Mouse (Mus musculus): ENCODE results near the gene Gm44502.

Gene Gm44502

DNA sequence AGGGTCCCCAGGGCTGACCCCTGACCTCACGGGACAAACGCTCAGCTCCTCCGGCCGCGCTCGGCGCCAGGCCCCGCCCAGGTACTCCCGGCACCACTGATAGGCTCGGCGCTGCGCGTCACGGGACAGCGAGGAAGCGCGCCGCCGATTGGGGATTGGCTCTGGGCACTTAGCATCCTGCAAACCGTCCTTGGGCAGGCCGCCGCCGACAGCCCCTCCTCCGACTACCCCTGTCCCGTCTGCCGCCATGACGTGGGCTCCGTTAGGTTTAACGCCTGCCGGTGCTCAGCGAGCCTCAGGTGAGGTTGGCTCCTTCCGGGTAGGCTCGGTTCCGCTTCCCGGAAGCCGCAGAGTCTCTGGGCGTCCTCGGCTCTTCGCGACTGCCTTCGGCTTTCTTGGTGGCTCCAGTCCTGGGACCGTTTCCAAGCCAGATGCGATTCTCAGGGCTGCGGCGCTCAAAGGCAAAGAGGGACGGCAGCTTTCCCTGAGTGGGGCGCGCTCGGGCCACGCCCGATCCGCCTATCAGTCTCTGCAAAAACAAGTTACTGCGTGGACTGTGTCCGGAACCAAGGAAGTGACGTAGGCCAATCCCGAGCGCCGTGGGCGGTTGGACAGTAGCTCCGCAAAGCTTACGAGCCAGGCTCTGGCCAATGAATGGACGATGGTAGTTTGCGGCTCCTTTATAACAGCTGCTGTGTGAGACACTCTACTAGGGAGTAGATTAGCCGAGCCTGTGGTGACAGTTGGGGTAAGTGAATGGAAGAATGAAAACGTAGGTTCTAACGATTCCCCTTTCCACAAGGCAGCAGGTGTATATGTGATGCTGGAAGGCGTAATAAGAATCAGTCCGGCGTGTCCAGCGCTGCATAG is at the start of gene Gm44502, which contains the start of the genes C730034F03Rik and Chkb:
TSS of gene Gm44502 (minus strand) at position 345 of the 870 bp plus-strand sequence.
TSS of gene C730034F03Rik (plus strand) at position 238 of the 870 bp plus-strand sequence.
TSS of gene Chkb (minus strand) at position 557 of the 870 bp plus-strand sequence.
- DNase-seq (ENCODE audit: low read depth, low spot score): peak; percentile 94

DNA sequence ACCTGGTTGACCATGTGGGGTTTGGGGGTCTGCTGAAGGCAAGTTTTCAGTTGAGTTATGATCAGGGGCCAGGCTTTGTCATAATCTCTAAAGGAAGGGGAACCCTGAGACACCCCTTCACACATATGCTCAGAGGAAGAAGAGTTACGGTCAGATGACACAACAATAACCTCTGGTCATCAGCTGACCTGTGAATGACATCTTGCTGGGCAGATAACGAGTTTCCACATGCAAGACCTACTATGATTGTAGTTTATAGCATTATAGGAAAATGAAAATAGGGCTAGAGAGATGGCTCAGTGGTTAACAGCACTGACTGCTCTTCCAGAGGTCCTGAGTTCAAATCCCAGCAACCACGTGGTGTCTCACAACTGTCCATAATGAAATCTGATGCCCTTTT is 49.1 kb upstream of the Gm44502 start:
- no peak for DNase-seq (ENCODE audit: low read depth, low spot score)

DNA sequence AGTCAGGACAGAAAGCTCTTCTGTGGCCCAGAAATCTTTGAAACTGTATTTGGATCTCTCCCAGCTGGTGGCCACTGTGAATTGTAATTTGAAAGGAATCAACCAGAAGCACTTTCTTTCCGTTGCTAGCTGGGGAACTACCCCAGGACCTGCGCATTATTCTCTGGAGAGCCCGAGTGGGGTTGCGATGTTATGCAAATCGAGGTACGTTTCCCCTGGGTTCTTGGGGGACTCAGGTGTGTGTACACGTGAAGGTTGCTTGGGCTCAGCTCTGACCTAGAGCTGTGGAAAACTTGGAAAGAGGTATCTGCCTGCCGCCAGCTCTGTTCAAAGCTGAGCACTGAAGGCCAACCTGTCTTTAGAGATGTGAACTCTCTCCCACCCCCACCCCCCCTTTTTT is 48.3 kb upstream of the Gm44502 start:
- no peak for DNase-seq (ENCODE audit: low read depth, low spot score)

DNA sequence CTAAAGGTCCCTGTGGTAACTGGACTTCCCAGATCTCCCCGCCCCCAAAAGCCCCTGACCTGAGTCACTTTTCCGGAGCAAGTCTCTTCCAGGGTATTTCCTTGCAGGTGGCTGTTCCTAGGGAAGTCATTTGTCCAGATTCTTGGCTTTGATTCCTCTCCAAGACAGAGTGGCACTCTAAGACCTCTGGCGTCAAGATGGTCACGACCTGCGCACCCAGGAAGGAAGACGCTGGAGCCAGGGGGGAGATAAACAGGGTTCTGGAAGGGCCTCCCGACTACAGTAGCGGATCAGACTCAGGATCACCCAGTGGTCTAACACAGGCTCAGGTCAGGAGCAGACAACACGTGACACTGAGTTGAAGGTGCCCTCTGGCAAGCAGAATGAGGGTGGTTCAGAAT is 47.6 kb upstream of the Gm44502 start, which contains the start of gene Arsa:
TSS of gene Arsa (minus strand) at position 335 of the 401 bp plus-strand sequence.
- DNase-seq (ENCODE audit: low read depth, low spot score): no peak

DNA sequence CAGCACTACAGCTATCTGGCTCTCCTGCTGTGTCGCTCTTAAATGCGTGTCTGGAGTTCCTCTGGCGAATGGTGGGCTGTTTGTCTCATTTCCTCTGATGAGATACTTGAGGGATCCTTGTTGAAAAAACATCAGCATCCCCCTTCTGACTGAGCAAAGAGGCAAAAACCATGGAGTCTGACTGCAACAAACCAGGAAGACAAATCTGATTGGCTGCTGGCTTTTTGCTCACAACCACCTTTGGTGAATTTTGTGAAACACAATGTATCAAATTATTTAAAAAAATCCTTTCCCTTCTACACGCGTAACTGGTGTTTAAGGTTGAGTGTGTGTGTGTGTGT is 46.9 kb upstream of the Gm44502 start:
- DNase-seq (ENCODE audit: low read depth, low spot score): no peak

- DNase-seq (ENCODE audit: low read depth, low spot score): peak; percentile 89
Observed at GRCm38 (mm10) chr15:89475611-89476474, 46.3 kb upstream of the Gm44502 start.

DNA sequence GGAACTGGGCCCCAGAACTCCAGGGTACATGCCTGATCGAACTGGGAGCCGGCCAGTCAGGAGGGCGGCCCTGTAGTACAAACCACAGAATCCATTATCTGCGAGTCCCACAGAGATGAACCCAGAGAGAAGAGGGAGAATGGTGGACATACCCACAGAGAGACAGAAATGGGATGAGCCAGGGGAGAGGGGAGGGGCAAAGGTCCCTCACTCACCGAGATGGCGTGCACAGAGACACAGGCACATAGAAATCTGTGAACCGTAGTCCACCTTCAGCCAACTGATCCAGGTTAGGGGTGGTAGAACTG is 45.8 kb upstream of the Gm44502 start:
- DNase-seq (ENCODE audit: low read depth, low spot score): no peak

DNA sequence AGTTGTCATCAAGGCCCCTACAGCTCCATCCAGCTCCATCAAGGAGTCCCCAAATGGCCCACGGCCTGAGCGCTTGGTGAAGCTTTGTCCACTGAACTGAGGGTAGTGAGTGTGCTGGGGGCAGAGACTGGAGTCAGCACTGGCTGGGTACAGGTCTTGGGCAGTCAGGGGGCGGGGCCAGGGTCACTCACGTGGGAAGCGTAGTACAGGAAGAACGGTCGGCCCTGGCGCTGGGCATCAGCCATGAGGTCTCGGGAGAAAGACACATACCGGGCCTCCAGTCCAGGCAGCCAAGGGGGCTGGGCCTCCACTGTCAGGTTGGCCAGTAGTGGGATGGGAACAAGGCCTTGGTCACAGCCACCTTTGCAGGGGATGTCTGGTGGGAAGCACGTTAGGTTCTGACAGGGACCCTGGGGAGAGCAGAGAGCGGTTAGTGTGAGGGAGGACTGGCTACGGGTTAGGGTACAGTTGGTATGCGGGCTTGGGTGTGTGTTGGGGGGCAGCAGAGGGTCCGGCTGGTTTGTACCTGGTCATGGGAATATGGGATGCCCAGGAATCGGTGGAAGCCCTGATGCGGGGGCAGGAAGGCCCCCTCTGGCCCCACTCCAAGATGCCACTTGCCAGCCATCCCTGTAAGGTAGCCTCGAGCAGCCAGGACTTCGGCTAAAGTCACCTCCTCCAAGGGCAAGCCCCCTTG is 45.2 kb upstream of the Gm44502 start:
- no peak for DNase-seq (ENCODE audit: low read depth, low spot score)

- DNase-seq (ENCODE audit: low read depth, low spot score): no peak
Observed at GRCm38 (mm10) chr15:89473921-89474320, 44.4 kb upstream of the Gm44502 start.

- DNase-seq (ENCODE audit: low read depth, low spot score): no peak
Observed at GRCm38 (mm10) chr15:89473370-89473769, 43.9 kb upstream of the Gm44502 start.

DNA sequence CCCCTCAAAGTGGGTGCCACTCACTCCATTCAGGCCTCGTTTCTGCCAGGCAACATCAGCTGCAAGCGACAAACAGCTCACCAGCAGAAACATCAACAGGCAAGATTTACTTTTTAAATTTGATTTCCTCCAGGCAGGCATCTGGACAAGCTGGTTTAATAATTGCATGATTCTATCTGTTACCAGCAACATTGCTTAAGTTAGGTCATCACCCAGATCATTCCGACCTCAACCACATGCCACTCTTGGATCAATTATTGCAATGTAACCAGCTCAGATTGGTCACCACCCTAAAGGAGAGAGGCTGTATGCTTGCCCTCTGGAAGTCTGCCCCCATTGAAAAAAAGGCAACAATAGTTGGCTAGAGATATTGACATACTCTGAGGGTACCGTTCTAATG is 42.0 kb upstream of the Gm44502 start:
- DNase-seq (ENCODE audit: low read depth, low spot score): no peak

DNA sequence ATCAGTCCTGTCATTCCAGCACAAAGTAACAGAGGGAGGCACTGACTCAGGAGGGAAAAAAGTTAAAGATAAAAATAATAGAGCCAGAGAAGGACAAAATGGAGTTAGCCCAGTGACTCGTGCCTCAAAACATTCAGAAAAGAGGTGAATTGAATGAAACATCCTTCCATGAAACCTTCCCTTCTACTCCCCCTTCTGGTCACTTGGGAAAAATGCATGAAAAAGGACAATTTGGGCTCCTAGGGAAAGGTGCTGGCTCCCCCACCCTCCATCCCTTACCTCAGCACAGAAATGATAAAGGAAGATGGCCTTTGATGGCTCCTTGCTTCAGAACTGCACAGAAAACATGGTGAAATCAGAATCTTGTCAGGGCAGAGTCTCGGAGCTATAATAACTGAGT is 39.1 kb upstream of the Gm44502 start:
- DNase-seq (ENCODE audit: low read depth, low spot score): no peak

DNA sequence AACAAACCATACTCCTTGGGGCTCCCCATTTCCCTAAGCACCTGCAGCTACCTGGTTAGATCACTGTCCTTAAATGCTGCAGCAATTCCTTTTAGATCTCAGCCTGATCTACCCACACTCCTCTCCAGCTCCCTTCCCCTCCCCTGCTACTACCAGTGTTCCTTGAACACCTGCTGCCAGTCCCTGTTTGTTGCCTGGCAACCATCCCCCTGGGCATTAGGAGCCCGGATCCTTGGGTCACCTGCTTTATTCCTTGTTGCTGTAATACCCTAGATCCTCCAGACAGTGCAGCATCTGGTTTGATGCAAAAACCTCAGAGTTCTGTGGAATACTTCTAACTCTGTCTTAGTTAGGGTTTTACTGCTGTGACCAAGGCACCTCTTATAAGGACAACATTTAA is 35.6 kb upstream of the Gm44502 start:
- DNase-seq (ENCODE audit: low read depth, low spot score): no peak

DNA sequence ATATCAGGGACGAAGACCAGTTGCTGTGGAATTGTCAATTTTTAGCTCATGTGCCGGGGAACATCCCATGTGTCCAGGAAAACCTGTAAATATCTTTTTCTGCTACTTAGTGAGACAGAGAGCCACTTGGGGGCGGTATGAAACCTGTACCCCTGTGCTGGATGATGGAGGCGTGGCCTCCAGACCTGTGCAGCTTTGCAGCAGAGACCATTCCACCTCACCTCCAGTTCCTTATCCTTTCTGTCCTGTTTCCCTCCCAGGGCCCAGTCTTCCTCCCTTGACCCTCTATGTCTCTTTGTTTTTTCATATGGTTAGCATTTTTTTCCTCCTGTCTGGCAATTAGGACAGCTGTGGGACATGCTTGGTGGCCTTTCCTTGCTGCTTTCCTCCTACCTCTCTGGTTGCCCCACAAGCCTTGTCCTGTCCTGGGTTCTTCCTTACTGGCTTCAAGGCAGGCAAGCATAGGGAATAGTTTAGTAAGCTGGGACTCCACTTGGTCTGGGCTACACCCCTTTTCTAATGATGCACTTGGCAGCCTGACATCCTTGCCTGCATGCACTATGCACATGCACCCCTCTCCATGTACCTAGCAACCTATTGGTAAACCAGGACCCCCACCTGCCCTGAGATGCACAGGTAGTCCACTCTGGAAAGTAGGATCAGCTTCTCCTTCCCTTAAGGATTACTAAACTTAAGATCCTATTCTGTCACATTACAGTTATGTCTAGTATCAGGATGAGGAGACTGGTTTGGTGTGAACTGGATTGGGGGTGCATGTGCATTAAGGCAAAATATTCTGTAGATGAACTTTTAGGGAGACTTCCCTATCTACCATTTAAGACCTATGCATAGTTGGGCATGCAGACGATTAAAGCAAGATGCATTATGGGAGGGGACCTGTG is 34.1 kb upstream of the Gm44502 start:
- no peak for DNase-seq (ENCODE audit: low read depth, low spot score)

DNA sequence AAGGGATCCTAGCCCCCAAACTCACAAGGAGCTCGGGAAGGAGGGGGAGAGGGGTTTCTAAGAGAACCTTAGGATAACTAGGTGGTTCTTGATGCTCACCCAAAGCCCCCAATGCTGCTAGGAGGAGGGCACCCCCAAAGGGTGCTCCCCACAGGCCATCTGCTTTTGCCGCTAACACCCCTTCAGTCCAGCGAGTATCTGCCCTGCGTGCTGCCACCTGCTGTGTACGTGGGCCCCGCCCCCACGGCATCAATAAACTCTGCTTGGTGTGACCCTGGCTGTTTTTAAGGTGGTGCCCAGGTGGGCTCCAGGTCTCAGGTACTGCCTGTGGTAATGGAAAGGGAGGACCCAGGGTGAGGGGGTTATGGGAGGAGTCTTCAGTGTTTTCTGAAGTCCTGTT is 32.7 kb upstream of the Gm44502 start:
- no peak for DNase-seq (ENCODE audit: low read depth, low spot score)

DNA sequence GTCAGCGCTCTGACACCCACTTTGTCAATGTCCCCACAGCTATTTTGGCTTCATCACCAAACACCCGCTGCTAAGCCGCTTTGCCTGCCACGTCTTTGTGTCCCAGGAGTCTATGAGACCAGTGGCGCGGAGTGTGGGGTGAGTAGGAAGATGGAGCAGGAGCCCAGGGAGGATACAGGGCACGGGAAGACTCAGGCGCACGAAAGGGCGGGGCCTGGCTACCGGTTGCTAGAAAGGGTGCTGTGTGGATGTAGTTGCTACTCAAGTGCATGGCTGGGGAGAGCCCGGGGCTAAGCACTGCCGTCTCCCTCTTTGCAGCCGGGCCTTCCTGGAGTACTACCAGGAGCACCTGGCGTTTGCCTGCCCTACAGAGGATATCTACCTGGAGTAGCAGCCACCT is 31.8 kb upstream of the Gm44502 start:
- DNase-seq (ENCODE audit: low read depth, low spot score): no peak

- DNase-seq (ENCODE audit: low read depth, low spot score): no peak
Observed at GRCm38 (mm10) chr15:89460298-89460697, 30.8 kb upstream of the Gm44502 start.

DNA sequence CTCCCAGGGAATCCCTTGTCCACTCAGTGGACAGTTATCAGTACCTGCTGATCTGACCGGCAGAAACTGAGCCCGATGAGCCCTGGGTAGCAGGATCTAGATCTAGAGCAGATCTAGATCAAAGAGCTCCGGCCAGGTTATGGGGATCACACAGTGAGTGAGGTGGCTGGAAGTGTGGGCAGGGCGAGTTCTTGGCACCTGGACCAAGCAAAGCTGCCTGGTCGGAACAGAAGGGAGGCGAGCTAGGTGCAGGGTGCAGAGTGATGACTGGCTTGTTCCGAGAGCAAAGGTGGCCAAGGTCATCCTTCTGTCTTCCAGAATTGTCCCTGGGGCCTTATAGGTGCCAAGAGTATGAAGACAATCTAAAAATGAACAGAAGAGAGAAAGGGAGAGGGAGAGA is 30.3 kb upstream of the Gm44502 start:
- no peak for DNase-seq (ENCODE audit: low read depth, low spot score)

DNA sequence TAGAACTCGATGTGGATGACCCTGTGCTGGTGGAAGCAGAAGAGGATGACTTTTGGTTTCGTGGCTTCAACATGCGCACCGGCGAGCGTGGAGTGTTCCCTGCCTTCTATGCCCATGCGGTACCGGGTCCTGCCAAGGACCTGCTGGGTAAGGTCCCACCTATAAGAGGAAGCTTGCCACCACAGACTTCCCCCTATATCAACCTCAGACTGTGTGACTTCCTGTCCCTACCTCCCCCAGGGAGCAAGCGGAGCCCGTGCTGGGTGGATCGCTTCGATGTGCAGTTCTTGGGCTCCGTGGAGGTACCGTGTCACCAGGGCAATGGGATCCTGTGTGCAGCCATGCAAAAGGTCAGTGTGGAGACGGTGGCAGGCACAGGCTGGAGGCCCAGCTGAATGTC is 29.4 kb upstream of the Gm44502 start:
- DNase-seq (ENCODE audit: low read depth, low spot score): no peak

GRCm38 (mm10) chr15:89455642-89456041 is 26.1 kb upstream of the Gm44502 start:
- no peak for DNase-seq (ENCODE audit: low read depth, low spot score)

- no peak for DNase-seq (ENCODE audit: low read depth, low spot score)
Observed at GRCm38 (mm10) chr15:89454857-89455256, 25.4 kb upstream of the Gm44502 start.

All from skeletal muscle tissue, adult 2 months (tissue).